Mouse (Mus musculus): ENCODE results near the gene Zfp866.

GRCm38 (mm10) chr8:69832298-69832853, 41.4 kb upstream of the Zfp866 start, which contains the start of gene Pbx4:
- no peak for TF ChIP-seq POLR2A (IDR thresholded peaks at IDR 0.05; ENCODE audit: extremely low read depth, insufficient read depth, low read length)
- TF ChIP-seq CTCF (IDR thresholded peaks at IDR 0.05; ENCODE audit: low read depth, low read length): no peak
